Mouse (Mus musculus): ENCODE measurements at regions not wholly inside any gene's neighbourhood (a gene's known extent, or its start where the extent isn't known, plus 50 kb on each side); places are given as distances from the start of the nearest gene placed in this dataset.

GRCm38 (mm10) chr13:85570886-85571527 lies 282.1 kb upstream of the Rasa1 start:
- H3K36me3 ChIP-seq (ENCODE audit: control insufficient read depth, insufficient read depth, low read length) = no peaks in the 10 kb centered on the region
- DNase-seq = peak; percentile 2
- H3K4me1 ChIP-seq (ENCODE audit: control insufficient read depth, insufficient read depth, low read length) = no peaks in the 10 kb centered on the region
- no peak overlapping the region for H3K27ac ChIP-seq (ENCODE audit: insufficient read depth, low read depth, low read length)
- no peak for TF ChIP-seq CTCF (conservative IDR thresholded peaks at IDR 0.05; ENCODE audit: insufficient read depth, insufficient read length, low read depth, low read length)
- TF ChIP-seq POLR2A (IDR thresholded peaks at IDR 0.05; ENCODE audit: low read depth, low read length) = no peak
- H3K4me3 ChIP-seq (ENCODE audit: insufficient read depth, low read depth, low read length) = no peak overlapping the region
- 59% methylated on average over 2 of the region's 2 CpGs for WGBS
- H3K27me3 ChIP-seq (replicated peaks; ENCODE audit: control insufficient read depth, insufficient read depth, low read length) = no peaks in the 10 kb centered on the region

- TF ChIP-seq POLR2A (IDR thresholded peaks at IDR 0.05; ENCODE audit: low read depth, low read length) (no peak), CTCF (conservative IDR thresholded peaks at IDR 0.05; ENCODE audit: insufficient read depth, insufficient read length, low read depth, low read length) (no peak)
- Histone ChIP-seq H3K36me3 (ENCODE audit: control insufficient read depth, insufficient read depth, low read length) (no peaks in the 10 kb centered on the region), H3K4me3 (ENCODE audit: insufficient read depth, low read depth, low read length) (no peak overlapping the region), H3K27ac (ENCODE audit: insufficient read depth, low read depth, low read length) (no peak overlapping the region), H3K4me1 (ENCODE audit: control insufficient read depth, insufficient read depth, low read length) (no peaks in the 10 kb centered on the region), H3K27me3 (replicated peaks; ENCODE audit: control insufficient read depth, insufficient read depth, low read length) (no peaks in the 10 kb centered on the region)
- WGBS = 74% methylated on average over 2 of the region's 2 CpGs
- DNase-seq = no peak
These were observed 268.9 kb upstream of the Rasa1 start for GRCm38 (mm10) chr13:85557821-85558220.

DNA sequence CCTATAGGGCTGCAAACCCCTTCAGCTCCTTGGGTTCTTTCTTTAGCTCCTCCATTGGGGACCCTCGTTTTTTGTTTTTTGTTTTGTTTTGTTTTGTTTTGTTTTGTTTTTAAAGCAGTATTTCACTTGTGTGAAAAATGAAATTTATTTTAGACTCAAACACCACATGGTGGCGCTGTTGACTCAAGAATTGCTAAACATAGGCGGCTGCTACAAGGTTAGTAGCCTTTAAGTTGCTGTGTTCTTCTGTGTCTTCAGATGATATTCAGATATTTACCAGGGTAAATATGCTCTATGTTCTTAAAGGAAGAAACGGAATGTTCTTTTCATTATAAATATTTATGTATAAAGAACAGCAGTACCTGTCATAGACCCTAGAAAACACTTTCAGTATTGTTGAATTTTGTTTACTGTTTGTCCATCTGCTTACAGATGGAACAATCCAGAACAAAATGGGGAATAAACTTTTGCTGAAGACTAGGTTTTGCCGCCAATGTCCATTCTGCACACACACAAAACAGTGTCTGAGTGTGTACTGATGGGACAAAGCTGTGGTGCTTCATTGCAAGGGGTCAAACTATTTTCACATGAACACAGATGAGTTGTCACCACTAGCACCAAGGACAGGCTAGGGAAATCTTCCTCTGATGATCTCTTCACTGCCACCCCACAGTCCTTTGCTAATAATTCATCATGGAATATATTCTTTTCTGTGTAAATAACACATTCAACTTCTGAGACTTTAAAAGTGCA lies 267.3 kb upstream of the Rasa1 start:
- 8% methylated on average over 5 of the region's 5 CpGs for WGBS
- DNase-seq = peak; percentile 40
- Histone ChIP-seq H3K27me3 (replicated peaks; ENCODE audit: control insufficient read depth, insufficient read depth, low read length) (no peaks in the 10 kb centered on the region), H3K4me3 (ENCODE audit: insufficient read depth, low read depth, low read length) (no peak overlapping the region), H3K36me3 (ENCODE audit: control insufficient read depth, insufficient read depth, low read length) (no peaks in the 10 kb centered on the region), H3K27ac (ENCODE audit: insufficient read depth, low read depth, low read length) (no peak overlapping the region), H3K4me1 (ENCODE audit: control insufficient read depth, insufficient read depth, low read length) (no peaks in the 10 kb centered on the region)
- no peak for TF ChIP-seq POLR2A (IDR thresholded peaks at IDR 0.05; ENCODE audit: low read depth, low read length)
- TF ChIP-seq CTCF (conservative IDR thresholded peaks at IDR 0.05; ENCODE audit: insufficient read depth, insufficient read length, low read depth, low read length) = no peak

DNA sequence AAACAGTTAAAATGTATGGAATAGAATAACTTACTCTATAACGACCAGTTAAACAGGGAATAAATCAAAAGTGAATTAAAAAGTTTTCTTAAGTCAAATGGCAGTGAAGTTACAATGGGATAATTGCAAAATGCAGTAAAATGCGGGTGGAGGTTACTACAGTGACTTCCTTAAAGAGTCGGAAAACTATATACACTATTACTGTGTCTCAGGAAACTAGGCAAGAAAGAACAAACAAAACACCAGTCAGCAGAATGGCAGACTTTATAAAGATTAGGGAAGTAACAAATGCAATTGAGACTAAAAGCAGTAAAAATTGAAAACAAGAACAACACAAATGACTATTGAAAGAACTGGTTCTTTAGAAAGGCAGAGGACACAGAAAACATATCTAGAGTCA lies 264.1 kb upstream of the Rasa1 start:
- H3K36me3 ChIP-seq (ENCODE audit: control insufficient read depth, insufficient read depth, low read length) = no peaks in the 10 kb centered on the region
- DNase-seq = no peak
- no peak overlapping the region for H3K4me3 ChIP-seq (ENCODE audit: insufficient read depth, low read depth, low read length)
- 63% methylated on average over 3 of the region's 3 CpGs for WGBS
- no peaks in the 10 kb centered on the region for H3K27me3 ChIP-seq (replicated peaks; ENCODE audit: control insufficient read depth, insufficient read depth, low read length)
- no peaks in the 10 kb centered on the region for H3K4me1 ChIP-seq (ENCODE audit: control insufficient read depth, insufficient read depth, low read length)
- no peak for TF ChIP-seq POLR2A (IDR thresholded peaks at IDR 0.05; ENCODE audit: low read depth, low read length)
- TF ChIP-seq CTCF (conservative IDR thresholded peaks at IDR 0.05; ENCODE audit: insufficient read depth, insufficient read length, low read depth, low read length) = no peak
- no peak overlapping the region for H3K27ac ChIP-seq (ENCODE audit: insufficient read depth, low read depth, low read length)

DNA sequence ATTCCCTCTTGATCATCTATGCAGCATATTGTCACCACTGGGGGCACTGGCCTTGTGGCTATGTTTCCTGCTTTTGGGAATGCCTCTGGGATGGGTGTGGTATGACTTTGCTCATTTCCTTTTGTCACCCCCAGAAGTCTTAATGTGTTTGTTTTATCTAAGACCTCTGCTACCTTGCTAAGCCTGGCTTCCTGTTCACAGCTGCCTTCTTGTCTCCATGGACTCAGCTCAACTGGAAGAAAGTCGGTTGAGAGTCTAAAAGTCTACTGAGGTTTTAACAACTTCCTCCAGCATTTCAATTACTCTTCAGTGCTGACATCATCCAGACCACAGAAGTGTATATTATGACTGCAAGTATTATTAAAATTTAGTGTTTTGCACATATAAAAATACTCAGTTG lies 220.7 kb upstream of the Rasa1 start:
- Histone ChIP-seq H3K36me3 (ENCODE audit: control insufficient read depth, insufficient read depth, low read length) (no peaks in the 10 kb centered on the region), H3K4me1 (ENCODE audit: control insufficient read depth, insufficient read depth, low read length) (no peaks in the 10 kb centered on the region), H3K27me3 (replicated peaks; ENCODE audit: control insufficient read depth, insufficient read depth, low read length) (no peaks in the 10 kb centered on the region), H3K27ac (ENCODE audit: insufficient read depth, low read depth, low read length) (no peak overlapping the region), H3K4me3 (ENCODE audit: insufficient read depth, low read depth, low read length) (no peak overlapping the region)
- DNase-seq = no peak
- TF ChIP-seq CTCF (conservative IDR thresholded peaks at IDR 0.05; ENCODE audit: insufficient read depth, insufficient read length, low read depth, low read length) (no peak), POLR2A (IDR thresholded peaks at IDR 0.05; ENCODE audit: low read depth, low read length) (no peak)
- WGBS = 33% methylated on average over 1 of the region's 1 CpGs

DNA sequence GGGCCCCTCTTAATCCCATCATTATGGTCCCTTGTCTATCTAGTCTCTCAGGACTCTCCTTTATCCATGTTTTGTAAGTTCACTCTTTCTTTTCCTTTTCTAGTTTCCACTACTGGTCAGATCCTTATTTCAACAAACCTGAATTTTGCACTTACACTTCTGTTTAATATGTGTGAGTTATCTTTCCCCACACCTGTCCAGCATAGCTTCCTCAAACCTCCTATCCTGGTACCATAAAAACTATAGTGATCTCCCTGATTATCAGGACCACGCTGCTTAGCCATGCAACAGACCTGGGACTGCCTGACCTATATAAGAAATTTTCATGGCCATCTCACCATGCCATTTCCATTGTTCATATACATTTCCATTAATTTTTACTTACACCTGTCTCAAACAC lies 219.6 kb upstream of the Rasa1 start:
- 93% methylated on average over 1 of the region's 1 CpGs for WGBS
- no peak for DNase-seq
- Histone ChIP-seq H3K36me3 (ENCODE audit: control insufficient read depth, insufficient read depth, low read length) (no peaks in the 10 kb centered on the region), H3K4me1 (ENCODE audit: control insufficient read depth, insufficient read depth, low read length) (no peaks in the 10 kb centered on the region), H3K4me3 (ENCODE audit: insufficient read depth, low read depth, low read length) (no peak overlapping the region), H3K27me3 (replicated peaks; ENCODE audit: control insufficient read depth, insufficient read depth, low read length) (no peaks in the 10 kb centered on the region), H3K27ac (ENCODE audit: insufficient read depth, low read depth, low read length) (no peak overlapping the region)
- no peak for TF ChIP-seq CTCF (conservative IDR thresholded peaks at IDR 0.05; ENCODE audit: insufficient read depth, insufficient read length, low read depth, low read length)
- TF ChIP-seq POLR2A (IDR thresholded peaks at IDR 0.05; ENCODE audit: low read depth, low read length) = no peak

GRCm38 (mm10) chr13:85507374-85508101 lies 218.6 kb upstream of the Rasa1 start:
- 38% methylated on average over 6 of the region's 6 CpGs for WGBS
- Histone ChIP-seq H3K4me1 (ENCODE audit: control insufficient read depth, insufficient read depth, low read length) (no peaks in the 10 kb centered on the region), H3K27me3 (replicated peaks; ENCODE audit: control insufficient read depth, insufficient read depth, low read length) (no peaks in the 10 kb centered on the region), H3K4me3 (ENCODE audit: insufficient read depth, low read depth, low read length) (no peak overlapping the region), H3K27ac (ENCODE audit: insufficient read depth, low read depth, low read length) (no peak overlapping the region), H3K36me3 (ENCODE audit: control insufficient read depth, insufficient read depth, low read length) (no peaks in the 10 kb centered on the region)
- TF ChIP-seq POLR2A (IDR thresholded peaks at IDR 0.05; ENCODE audit: low read depth, low read length) = no peak
- TF ChIP-seq CTCF (conservative IDR thresholded peaks at IDR 0.05; ENCODE audit: insufficient read depth, insufficient read length, low read depth, low read length) = no peak
- DNase-seq = no peak
